Mouse (Mus musculus): ENCODE measurements around the gene Rgs12. TPM values are rescaled to one million over a fixed set of nuclear protein-coding genes. Genes with fewer than 3 reads are reported as not detected.
A peak's percentile ranks its signal among the peaks of the same experiment; 100 is the strongest.

The Rgs12 gene
- 50.6 TPM for polyA plus RNA-seq (2012; fragmentation: generic; extraction: Trizol)
- long read RNA-seq, experiment 1, partial matches to known transcripts: 9 of 20 reads
- long read RNA-seq, experiment 1, other reads (novel, unspliced or antisense): 11 of 20 reads
- long read RNA-seq, experiment 2, full-length matches to known transcripts: 104 of 363 reads
- long read RNA-seq, experiment 2, partial matches to known transcripts: 88 of 363 reads
- long read RNA-seq, experiment 2, other reads (novel, unspliced or antisense): 171 of 363 reads

GRCm38 (mm10) chr5:34948861-34949760, at the start of gene Rgs12:
Rgs12 (plus strand) TSS chr5:34949445.
- peaks cover 12% of the 10 kb centered on the region for H3K79me2 ChIP-seq (ENCODE audit: control insufficient read depth, insufficient read depth)
- peak within 1 kb of the TSS; percentile 92 for H3ac ChIP-seq (ENCODE audit: control insufficient read depth, insufficient read length, low read depth)
- no peaks in the 10 kb centered on the region for H3K79me3 ChIP-seq (ENCODE audit: low read depth)
- H3K27me3 ChIP-seq (ENCODE audit: control insufficient read depth, insufficient read depth, insufficient read length): no peaks in the 10 kb centered on the region
- peak within 1 kb of the TSS; percentile 59 for H3K4me3 ChIP-seq (ENCODE audit: insufficient read depth, poor library complexity, severe bottlenecking)
- TF ChIP-seq USF1 (IDR thresholded peaks at IDR 0.05; ENCODE audit: low read depth) (no peak), MAX (IDR thresholded peaks at IDR 0.05) (no peak), CEBPB (IDR thresholded peaks at IDR 0.05; ENCODE audit: low read depth) (no peak), MYOD1 (IDR thresholded peaks at IDR 0.05; ENCODE audit: control insufficient read depth, insufficient read length, low read depth) (no peak), CTCF (IDR thresholded peaks at IDR 0.05; ENCODE audit: control insufficient read depth, insufficient read depth, insufficient read length) (no peak), MYOG (IDR thresholded peaks at IDR 0.05; ENCODE audit: control insufficient read depth, extremely low read depth, insufficient read length) (no peak), FOSL1 (IDR thresholded peaks at IDR 0.05; ENCODE audit: insufficient read depth, low read length, poor library complexity, severe bottlenecking) (no peak)
- no peaks in the 10 kb centered on the region for H3K36me3 ChIP-seq (ENCODE audit: control insufficient read depth, insufficient read depth)

GRCm38 (mm10) chr5:34899787-34900469, 49.3 kb upstream of the Rgs12 start:
- no peaks in the 10 kb centered on the region for H3K79me2 ChIP-seq (ENCODE audit: control insufficient read depth, insufficient read depth)
- TF ChIP-seq FOSL1 (IDR thresholded peaks at IDR 0.05; ENCODE audit: insufficient read depth, low read length, poor library complexity, severe bottlenecking) (no peak), MAX (IDR thresholded peaks at IDR 0.05) (no peak), MYOD1 (IDR thresholded peaks at IDR 0.05; ENCODE audit: control insufficient read depth, insufficient read length, low read depth) (no peak), CEBPB (IDR thresholded peaks at IDR 0.05; ENCODE audit: low read depth) (no peak), USF1 (IDR thresholded peaks at IDR 0.05; ENCODE audit: low read depth) (no peak), MYOG (IDR thresholded peaks at IDR 0.05; ENCODE audit: control insufficient read depth, extremely low read depth, insufficient read length) (no peak), CTCF (IDR thresholded peaks at IDR 0.05; ENCODE audit: control insufficient read depth, insufficient read depth, insufficient read length) (no peak)
- H3K27me3 ChIP-seq (ENCODE audit: control insufficient read depth, insufficient read depth, insufficient read length): no peaks in the 10 kb centered on the region
- peaks cover 47% of the 10 kb centered on the region for H3K36me3 ChIP-seq (ENCODE audit: control insufficient read depth, insufficient read depth)
- no peak overlapping the region for H3ac ChIP-seq (ENCODE audit: control insufficient read depth, insufficient read length, low read depth)
- no peaks in the 10 kb centered on the region for H3K79me3 ChIP-seq (ENCODE audit: low read depth)
- no peak overlapping the region for H3K4me3 ChIP-seq (ENCODE audit: insufficient read depth, poor library complexity, severe bottlenecking)

- H3K79me3 ChIP-seq (ENCODE audit: low read depth): no peaks in the 10 kb centered on the region
- H3K79me2 ChIP-seq (ENCODE audit: control insufficient read depth, insufficient read depth): no peaks in the 10 kb centered on the region
- H3K4me3 ChIP-seq (ENCODE audit: insufficient read depth, poor library complexity, severe bottlenecking): no peak overlapping the region
- peaks cover 53% of the 10 kb centered on the region for H3K36me3 ChIP-seq (ENCODE audit: control insufficient read depth, insufficient read depth)
- no peak overlapping the region for H3ac ChIP-seq (ENCODE audit: control insufficient read depth, insufficient read length, low read depth)
- TF ChIP-seq MAX (IDR thresholded peaks at IDR 0.05): no peak
- TF ChIP-seq USF1 (IDR thresholded peaks at IDR 0.05; ENCODE audit: low read depth): no peak
- no peak for TF ChIP-seq FOSL1 (IDR thresholded peaks at IDR 0.05; ENCODE audit: insufficient read depth, low read length, poor library complexity, severe bottlenecking)
- no peak for TF ChIP-seq CEBPB (IDR thresholded peaks at IDR 0.05; ENCODE audit: low read depth)
- H3K27me3 ChIP-seq (ENCODE audit: control insufficient read depth, insufficient read depth, insufficient read length): no peaks in the 10 kb centered on the region
Observed at GRCm38 (mm10) chr5:34902371-34902770, 46.9 kb upstream of the Rgs12 start.

GRCm38 (mm10) chr5:34902811-34903385, 46.3 kb upstream of the Rgs12 start:
- Histone ChIP-seq H3K4me3 (ENCODE audit: insufficient read depth, poor library complexity, severe bottlenecking) (no peak overlapping the region), H3K36me3 (ENCODE audit: control insufficient read depth, insufficient read depth) (peaks cover 53% of the 10 kb centered on the region), H3ac (ENCODE audit: control insufficient read depth, insufficient read length, low read depth) (no peak overlapping the region), H3K27me3 (ENCODE audit: control insufficient read depth, insufficient read depth, insufficient read length) (no peaks in the 10 kb centered on the region), H3K79me3 (ENCODE audit: low read depth) (no peaks in the 10 kb centered on the region), H3K79me2 (ENCODE audit: control insufficient read depth, insufficient read depth) (no peaks in the 10 kb centered on the region)
- no peak for TF ChIP-seq MAX (IDR thresholded peaks at IDR 0.05)
- TF ChIP-seq MYOD1 (IDR thresholded peaks at IDR 0.05; ENCODE audit: control insufficient read depth, insufficient read length, low read depth): no peak
- no peak for TF ChIP-seq CTCF (IDR thresholded peaks at IDR 0.05; ENCODE audit: control insufficient read depth, insufficient read depth, insufficient read length)
- no peak for TF ChIP-seq FOSL1 (IDR thresholded peaks at IDR 0.05; ENCODE audit: insufficient read depth, low read length, poor library complexity, severe bottlenecking)
- no peak for TF ChIP-seq MYOG (IDR thresholded peaks at IDR 0.05; ENCODE audit: control insufficient read depth, extremely low read depth, insufficient read length)
- TF ChIP-seq USF1 (IDR thresholded peaks at IDR 0.05; ENCODE audit: low read depth): no peak
- no peak for TF ChIP-seq CEBPB (IDR thresholded peaks at IDR 0.05; ENCODE audit: low read depth)

- H3K4me3 ChIP-seq (ENCODE audit: insufficient read depth, poor library complexity, severe bottlenecking): no peak overlapping the region
- no peaks in the 10 kb centered on the region for H3K79me2 ChIP-seq (ENCODE audit: control insufficient read depth, insufficient read depth)
- H3ac ChIP-seq (ENCODE audit: control insufficient read depth, insufficient read length, low read depth): no peak overlapping the region
- H3K27me3 ChIP-seq (ENCODE audit: control insufficient read depth, insufficient read depth, insufficient read length): no peaks in the 10 kb centered on the region
- peaks cover 43% of the 10 kb centered on the region for H3K36me3 ChIP-seq (ENCODE audit: control insufficient read depth, insufficient read depth)
- TF ChIP-seq MAX (IDR thresholded peaks at IDR 0.05) (no peak), MYOD1 (IDR thresholded peaks at IDR 0.05; ENCODE audit: control insufficient read depth, insufficient read length, low read depth) (no peak), FOSL1 (IDR thresholded peaks at IDR 0.05; ENCODE audit: insufficient read depth, low read length, poor library complexity, severe bottlenecking) (no peak), USF1 (IDR thresholded peaks at IDR 0.05; ENCODE audit: low read depth) (no peak), CTCF (IDR thresholded peaks at IDR 0.05; ENCODE audit: control insufficient read depth, insufficient read depth, insufficient read length) (no peak), MYOG (IDR thresholded peaks at IDR 0.05; ENCODE audit: control insufficient read depth, extremely low read depth, insufficient read length) (no peak), CEBPB (IDR thresholded peaks at IDR 0.05; ENCODE audit: low read depth) (no peak)
- no peaks in the 10 kb centered on the region for H3K79me3 ChIP-seq (ENCODE audit: low read depth)
Observed at GRCm38 (mm10) chr5:34904412-34904811, 44.8 kb upstream of the Rgs12 start.
